Mouse (Mus musculus): Measurements from ENCODE around the gene Rpl15. TPM values are rescaled to one million over a fixed set of nuclear protein-coding genes. Genes with fewer than 3 reads are reported as not detected.
A peak's percentile ranks its signal among the peaks of the same experiment; 100 is the strongest.

The Rpl15 gene
- polyA plus RNA-seq (2015; fragmentation: Nextera tagmentation; extraction: Ambion mirVana) = 296 and 314 TPM in 2 replicates

DNA sequence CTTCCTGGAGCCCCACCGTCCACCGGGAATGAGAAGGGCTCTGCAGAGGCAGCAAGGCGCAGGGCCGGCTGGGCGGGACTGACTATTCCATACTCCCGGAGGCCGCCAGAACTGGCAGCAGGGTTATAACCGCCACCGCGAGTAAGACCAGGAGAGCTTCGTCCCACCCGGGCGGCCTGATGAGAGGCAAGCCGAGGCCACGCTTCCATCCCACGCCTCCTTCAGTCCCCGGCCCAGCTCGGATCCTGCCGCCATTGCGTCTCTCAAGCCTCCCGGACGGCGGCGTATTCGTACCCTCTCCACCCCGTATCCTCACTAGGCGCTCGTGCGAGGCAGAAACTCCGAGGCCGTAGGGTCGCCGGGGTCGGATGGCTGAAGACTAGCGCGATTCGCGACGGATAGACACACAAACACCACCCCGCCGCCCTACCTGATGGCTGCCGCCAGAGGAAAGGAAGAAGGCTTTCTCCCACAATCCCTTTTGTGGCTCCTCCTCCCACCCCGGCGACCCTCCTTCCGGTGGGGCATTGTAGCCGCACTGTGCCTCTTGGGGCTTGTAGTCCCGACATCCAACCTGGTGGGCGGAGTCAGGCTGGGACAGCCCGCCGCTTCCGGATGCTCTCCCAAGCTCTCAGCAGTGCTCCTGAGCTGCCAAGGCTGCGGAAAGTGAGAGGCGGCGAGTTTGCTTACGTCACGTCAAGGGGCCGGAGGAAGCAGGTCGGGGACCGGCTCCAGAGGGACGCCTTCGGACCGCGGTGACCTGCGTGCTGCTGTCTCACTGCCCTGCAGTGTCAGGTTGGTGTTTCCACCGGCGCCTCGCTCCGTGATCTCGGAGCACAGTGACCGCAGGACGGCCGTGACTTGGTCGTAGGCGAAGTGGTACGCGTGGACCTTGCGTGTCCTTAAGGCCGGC, at the start of gene Rpl15, which contains the start of gene Nkiras1:
Gene Rpl15, minus strand, starts transcription at position 863 of the 913 bp plus-strand sequence.
Gene Nkiras1, plus strand, starts transcription at position 608 of the 913 bp plus-strand sequence.
- Histone ChIP-seq H3K4me3 (peak within 1 kb of the TSS; percentile 89), H3K4me1 (replicated peaks) (peaks cover 30% of the 10 kb centered on the region), H3K36me3 (peaks cover 27% of the 10 kb centered on the region), H3K27me3 (no peaks in the 10 kb centered on the region), H3K9me3 (no peaks in the 10 kb centered on the region), H3K9ac (peak within 1 kb of the TSS; percentile 98), H3K4me2 (peak within 1 kb of the TSS; percentile 85), H3K27ac (peak within 1 kb of the TSS; percentile 89)
- peak; percentile 100 for ATAC-seq (ENCODE audit: low FRiP score)
- WGBS = under 1% methylated on average over 78 of the region's 78 CpGs

- no peaks in the 10 kb centered on the region for H3K27me3 ChIP-seq
- no peak for ATAC-seq (ENCODE audit: low FRiP score)
- no peak overlapping the region for H3K4me2 ChIP-seq
- H3K27ac ChIP-seq = no peak overlapping the region
- H3K4me3 ChIP-seq = no peak overlapping the region
- H3K36me3 ChIP-seq = peaks cover 4% of the 10 kb centered on the region
- H3K9me3 ChIP-seq = no peaks in the 10 kb centered on the region
- 85% methylated on average over 11 of the region's 11 CpGs for WGBS
- no peak overlapping the region for H3K9ac ChIP-seq
- no peaks in the 10 kb centered on the region; the same call in 1 of the 2 replicates for H3K4me1 ChIP-seq (replicated peaks)
Observed at GRCm38 (mm10) chr14:18317457-18318411, 46.5 kb upstream of the Rpl15 start.

GRCm38 (mm10) chr14:18304165-18304564, 33.0 kb upstream of the Rpl15 start:
- no peaks in the 10 kb centered on the region for H3K27me3 ChIP-seq
- no peak overlapping the region for H3K4me2 ChIP-seq
- 0 out of 2 replicates have a peak, but pooled peaks cover 4% of the 10 kb centered on the region for H3K4me1 ChIP-seq (replicated peaks)
- no peak overlapping the region for H3K27ac ChIP-seq
- WGBS = 93% methylated on average over 5 of the region's 5 CpGs
- no peak overlapping the region for H3K9ac ChIP-seq
- no peaks in the 10 kb centered on the region for H3K9me3 ChIP-seq
- H3K4me3 ChIP-seq = no peak overlapping the region
- peaks cover 8% of the 10 kb centered on the region; the same call in 1 of the 2 replicates for H3K36me3 ChIP-seq
- ATAC-seq (ENCODE audit: low FRiP score) = no peak

DNA sequence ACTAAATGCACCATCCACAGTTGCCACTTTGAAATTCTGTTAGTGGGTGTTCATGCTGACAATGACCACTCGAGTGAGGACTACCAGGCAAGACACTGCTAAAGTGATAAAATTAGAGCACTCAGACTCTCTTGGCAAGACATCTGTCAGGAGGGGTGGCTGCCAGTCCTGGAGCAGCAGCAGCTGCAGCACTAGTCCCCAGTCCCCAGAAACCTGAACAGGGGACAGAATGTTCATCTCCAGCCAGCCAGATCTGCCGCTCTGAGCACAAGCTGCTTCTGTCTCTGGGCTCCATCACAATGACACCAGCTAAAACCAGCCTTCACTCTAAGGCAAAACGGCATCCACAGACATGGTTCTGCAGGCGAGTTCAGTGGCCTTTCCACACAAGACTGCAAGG, 32.1 kb upstream of the Rpl15 start:
- Histone ChIP-seq H3K27me3 (no peaks in the 10 kb centered on the region), H3K27ac (no peak overlapping the region), H3K36me3 (peaks cover 8% of the 10 kb centered on the region; the same call in 1 of the 2 replicates), H3K4me3 (no peak overlapping the region), H3K9me3 (no peaks in the 10 kb centered on the region), H3K9ac (no peak overlapping the region), H3K4me1 (replicated peaks) (0 out of 2 replicates have a peak, but pooled peaks cover 4% of the 10 kb centered on the region), H3K4me2 (no peak overlapping the region)
- no peak for ATAC-seq (ENCODE audit: low FRiP score)
- WGBS = 88% methylated on average over 4 of the region's 4 CpGs

GRCm38 (mm10) chr14:18302750-18303149, 31.6 kb upstream of the Rpl15 start:
- H3K4me2 ChIP-seq = no peak overlapping the region
- 87% methylated on average over 3 of the region's 3 CpGs for WGBS
- H3K9me3 ChIP-seq = no peaks in the 10 kb centered on the region
- H3K9ac ChIP-seq = no peak overlapping the region
- no peak overlapping the region for H3K27ac ChIP-seq
- ATAC-seq (ENCODE audit: low FRiP score) = 0 out of 2 replicates have a peak, but pooled peaks have one; percentile 8
- no peak overlapping the region for H3K4me3 ChIP-seq
- 0 out of 2 replicates have a peak, but pooled peaks cover 4% of the 10 kb centered on the region for H3K4me1 ChIP-seq (replicated peaks)
- H3K36me3 ChIP-seq = peaks cover 8% of the 10 kb centered on the region; the same call in 1 of the 2 replicates
- H3K27me3 ChIP-seq = no peaks in the 10 kb centered on the region

- 85% methylated on average over 3 of the region's 3 CpGs for WGBS
- no peak overlapping the region for H3K4me3 ChIP-seq
Observed at GRCm38 (mm10) chr14:18301591-18301990, 30.4 kb upstream of the Rpl15 start.

DNA sequence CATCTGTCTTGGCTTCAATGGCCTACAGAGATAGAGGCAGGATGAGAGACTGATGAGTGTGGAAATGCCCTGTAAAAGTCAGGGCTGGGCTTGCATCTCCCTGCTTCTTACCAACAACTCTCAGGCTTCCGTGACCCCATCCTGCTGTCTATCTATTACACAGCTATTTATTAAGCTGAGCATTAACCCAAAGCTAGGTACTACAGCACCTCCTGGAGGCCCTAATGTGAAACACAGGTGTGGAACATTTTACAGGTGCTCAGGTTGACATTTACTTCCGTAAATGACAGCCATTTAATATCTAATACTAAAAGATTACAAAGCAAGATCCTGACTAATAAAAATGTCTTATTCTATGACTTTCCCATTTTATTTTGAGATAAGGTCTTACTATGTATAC, 29.5 kb upstream of the Rpl15 start:
- peaks cover 3% of the 10 kb centered on the region; the same call in 1 of the 2 replicates for H3K36me3 ChIP-seq
- no peak for ATAC-seq (ENCODE audit: low FRiP score)
- 0 out of 2 replicates have a peak, but pooled peaks cover 4% of the 10 kb centered on the region for H3K4me1 ChIP-seq (replicated peaks)
- no peaks in the 10 kb centered on the region for H3K27me3 ChIP-seq
- no peak overlapping the region for H3K4me2 ChIP-seq
- WGBS = 94% methylated on average over 2 of the region's 2 CpGs
- no peak overlapping the region for H3K27ac ChIP-seq
- H3K9ac ChIP-seq = no peak overlapping the region
- H3K4me3 ChIP-seq = no peak overlapping the region
- H3K9me3 ChIP-seq = no peaks in the 10 kb centered on the region

More at GRCm38 (mm10) chr14:18301591-18301990, 30.4 kb upstream of the Rpl15 start:
- H3K4me1 ChIP-seq (replicated peaks) = 0 out of 2 replicates have a peak, but pooled peaks cover 4% of the 10 kb centered on the region
- ATAC-seq (ENCODE audit: low FRiP score) = no peak
- peaks cover 8% of the 10 kb centered on the region; the same call in 1 of the 2 replicates for H3K36me3 ChIP-seq
- H3K27ac ChIP-seq = no peak overlapping the region
- no peaks in the 10 kb centered on the region for H3K27me3 ChIP-seq
- no peak overlapping the region for H3K9ac ChIP-seq
- H3K4me2 ChIP-seq = no peak overlapping the region
- H3K9me3 ChIP-seq = no peaks in the 10 kb centered on the region

DNA sequence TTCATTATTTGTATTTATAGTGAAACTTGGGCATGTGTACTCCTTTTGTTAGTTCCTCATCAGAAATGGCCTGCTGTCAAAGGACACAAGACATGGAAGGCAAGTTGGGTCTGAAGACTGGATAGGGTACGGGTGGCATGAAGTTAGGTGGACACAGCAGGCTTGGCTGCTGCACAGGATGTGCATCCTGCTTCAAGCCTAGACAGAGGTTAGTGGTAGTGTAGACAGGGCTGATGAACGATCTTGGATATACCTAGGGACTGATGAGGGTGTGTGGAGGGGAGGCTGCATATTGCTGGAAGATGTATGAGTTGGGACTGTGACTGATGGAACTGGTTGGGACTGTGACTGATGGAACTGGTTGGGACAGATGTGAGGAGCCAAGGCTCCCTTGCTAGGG, 27.7 kb upstream of the Rpl15 start:
- no peak overlapping the region for H3K4me3 ChIP-seq
- no peak for ATAC-seq (ENCODE audit: low FRiP score)

GRCm38 (mm10) chr14:18297441-18297840, 26.2 kb upstream of the Rpl15 start:
- Histone ChIP-seq H3K4me3 (no peak overlapping the region), H3K9me3 (no peaks in the 10 kb centered on the region), H3K27ac (no peak overlapping the region), H3K27me3 (no peaks in the 10 kb centered on the region), H3K9ac (no peak overlapping the region), H3K36me3 (no peaks in the 10 kb centered on the region), H3K4me1 (replicated peaks) (0 out of 2 replicates have a peak, but pooled peaks cover 4% of the 10 kb centered on the region), H3K4me2 (no peak overlapping the region)
- WGBS = 93% methylated on average over 2 of the region's 2 CpGs
- ATAC-seq (ENCODE audit: low FRiP score) = no peak

More for the DNA sequence above, 27.7 kb upstream of the Rpl15 start:
- H3K9ac ChIP-seq = no peak overlapping the region
- H3K27me3 ChIP-seq = no peaks in the 10 kb centered on the region
- H3K4me2 ChIP-seq = no peak overlapping the region
- 0 out of 2 replicates have a peak, but pooled peaks cover 4% of the 10 kb centered on the region for H3K4me1 ChIP-seq (replicated peaks)
- H3K27ac ChIP-seq = no peak overlapping the region
- WGBS = 92% methylated on average over 2 of the region's 2 CpGs
- no peaks in the 10 kb centered on the region for H3K9me3 ChIP-seq
- H3K36me3 ChIP-seq = no peaks in the 10 kb centered on the region

DNA sequence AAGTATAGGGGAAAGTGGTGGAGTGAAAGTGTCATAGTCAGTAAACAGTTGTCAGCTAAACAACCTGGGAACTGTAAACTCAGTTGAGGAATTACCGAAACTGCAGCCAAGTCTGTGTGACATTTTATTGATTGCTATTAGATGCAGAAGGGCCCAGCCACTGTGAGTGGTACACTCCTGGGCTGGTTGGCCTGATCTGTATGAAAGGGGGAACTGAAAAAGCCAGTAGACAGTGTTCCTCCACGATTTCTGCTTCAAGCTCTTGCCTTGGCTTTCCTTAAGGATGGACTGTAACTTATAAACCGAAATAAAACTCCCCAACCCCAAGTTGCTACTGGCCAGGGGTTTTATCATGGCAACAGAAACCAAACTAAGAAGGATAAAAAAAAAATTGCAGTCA, 21.4 kb upstream of the Rpl15 start:
- Histone ChIP-seq H3K4me3 (no peak overlapping the region), H3K27ac (no peak overlapping the region), H3K27me3 (no peaks in the 10 kb centered on the region), H3K9ac (no peak overlapping the region), H3K4me1 (replicated peaks) (no peaks in the 10 kb centered on the region), H3K36me3 (no peaks in the 10 kb centered on the region), H3K4me2 (no peak overlapping the region), H3K9me3 (no peaks in the 10 kb centered on the region)
- WGBS = 91% methylated on average over 3 of the region's 3 CpGs
- no peak for ATAC-seq (ENCODE audit: low FRiP score)

- ATAC-seq (ENCODE audit: low FRiP score) = no peak
- no peak overlapping the region for H3K4me2 ChIP-seq
- no peaks in the 10 kb centered on the region for H3K36me3 ChIP-seq
- no peak overlapping the region for H3K4me3 ChIP-seq
- H3K9me3 ChIP-seq = no peaks in the 10 kb centered on the region
- H3K4me1 ChIP-seq (replicated peaks) = no peaks in the 10 kb centered on the region
- H3K9ac ChIP-seq = no peak overlapping the region
- H3K27ac ChIP-seq = no peak overlapping the region
- H3K27me3 ChIP-seq = no peaks in the 10 kb centered on the region
- 91% methylated on average over 3 of the region's 3 CpGs for WGBS
Observed at GRCm38 (mm10) chr14:18292111-18292510, 20.9 kb upstream of the Rpl15 start.
